Mouse (Mus musculus) bone marrow macrophage, adult 2 months (primary cell): ENCODE data around the gene Nmnat2.

ENCODE experiments used
- CTCF ChIP-seq: IDR thresholded peaks from 2 replicates; pipeline ENCODE4 v1.5.1; 2012; ENCODE audit warnings: low read depth, mild to moderate bottlenecking, low read length, moderate library complexity
- POLR2A ChIP-seq: IDR thresholded peaks from 2 replicates; pipeline ENCODE4 v1.6.1; 2012; ENCODE audit warnings: mild to moderate bottlenecking, low read depth, low read length, borderline replicate concordance

DNA sequence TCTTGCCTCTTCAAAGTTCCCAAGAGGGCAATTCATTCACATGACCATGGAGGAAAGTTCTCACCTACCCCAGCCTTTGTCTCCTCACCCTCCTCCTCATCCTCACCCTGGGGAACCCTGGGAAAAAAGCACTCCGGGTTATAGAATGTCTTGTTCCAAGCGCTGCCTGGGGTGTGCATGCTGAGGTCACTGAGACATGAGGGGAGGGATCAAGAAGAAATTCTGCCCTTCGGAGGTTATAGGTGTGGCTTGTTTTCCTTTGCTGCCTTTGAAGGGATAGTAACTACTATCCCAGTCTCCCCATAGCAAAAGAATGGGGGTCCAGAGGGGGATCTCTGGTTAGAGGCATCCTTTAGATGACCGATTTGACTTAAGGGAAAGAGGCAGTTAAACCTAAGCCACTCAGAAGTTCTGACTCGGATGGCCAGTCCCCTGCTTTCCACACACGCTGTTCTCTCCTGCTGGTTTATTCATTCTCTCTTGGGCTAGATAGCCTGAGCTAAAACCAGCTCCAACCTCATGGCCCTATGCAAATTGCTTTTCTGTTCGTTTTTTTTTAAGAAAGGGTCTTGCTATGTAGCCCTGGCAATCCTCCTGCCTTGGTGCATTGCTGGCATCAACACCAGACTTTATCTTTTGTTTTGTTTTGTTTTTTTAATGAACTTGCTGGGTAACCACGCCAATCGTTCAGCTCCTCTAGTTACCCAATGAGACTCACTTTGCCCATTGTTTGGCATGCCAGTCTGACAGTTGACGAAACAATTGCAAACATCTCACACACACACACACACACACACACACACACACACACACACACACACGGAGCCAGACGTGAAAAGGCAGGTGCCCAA, 139.7 kb downstream of the Nmnat2 start:
- no peak for TF ChIP-seq CTCF
- TF ChIP-seq POLR2A, result no peak
